Mouse (Mus musculus) limb, embryonic 12.5 days (tissue): Measurements from ENCODE around the gene Tmem238. TPM values are rescaled to one million over a fixed set of nuclear protein-coding genes. Genes with fewer than 3 reads are reported as not detected.

ENCODE experiments used
- ATAC-seq: fragments of 200-750 bp; cut with Nextera tagmentation; 2 replicates; pipeline ENCODE4 v1.8.0; 2017; ENCODE audit warnings: low read depth, moderate TSS enrichment; ENCODE audit not compliant: insufficient number of reproducible peaks, insufficient read depth, low FRiP score, low TSS enrichment
- H3K27ac ChIP-seq: fragments of 300-500 bp; sonication (generic); 2 replicates; pipeline ENCODE4 v1.5.1; 2016; ENCODE audit warnings: mild to moderate bottlenecking, moderate library complexity
- H3K27me3 ChIP-seq: fragments of 300-500 bp; sonication (generic); 2 replicates; pipeline ENCODE4 v1.6.1; 2016; ENCODE audit warnings: mild to moderate bottlenecking, moderate library complexity
- H3K36me3 ChIP-seq: fragments of 300-500 bp; sonication (generic); 2 replicates; pipeline ENCODE4 v1.6.1; 2016; ENCODE audit warnings: mild to moderate bottlenecking, moderate library complexity
- H3K4me1 ChIP-seq: fragments of 300-500 bp; sonication (generic); replicated peaks from 2 replicates; pipeline ENCODE4 v1.6.1; 2016
- H3K4me2 ChIP-seq: fragments of 300-500 bp; sonication (generic); 2 replicates; pipeline ENCODE4 v1.6.1; 2016; ENCODE audit warnings: mild to moderate bottlenecking, moderate library complexity
- H3K4me3 ChIP-seq: fragments of 300-500 bp; sonication (generic); replicated peaks from 2 replicates; pipeline ENCODE4 v1.5.1; 2016; ENCODE audit warnings: mild to moderate bottlenecking
- H3K9ac ChIP-seq: fragments of 300-500 bp; sonication (generic); replicated peaks from 2 replicates; pipeline ENCODE4 v1.6.1; 2016; ENCODE audit warnings: mild to moderate bottlenecking, moderate library complexity
- H3K9me3 ChIP-seq: fragments of 300-500 bp; sonication (generic); 2 replicates; pipeline ENCODE4 v1.6.1; 2016; ENCODE audit warnings: mild to moderate bottlenecking, moderate library complexity
- WGBS: fragments of 180-500 bp; shearing (Covaris S2); methylation state at CpG from one replicate; pipeline ENCODE4 v1.1.7; 2016; 5-methylcytosine and 5-hydroxymethylcytosine counted together
- polyA plus RNA-seq: library from polyadenylated mRNA; unstranded; fragments of >200 nt; fragmentation: Nextera tagmentation; extraction: Ambion mirVana; gene quantifications from 2 replicates; pipeline ENCODE4 v1.2.1, GENCODE M21; 2016

Gene Tmem238
- polyA plus RNA-seq, 1 experiment from 2014 or later = 6.8 TPM

GRCm38 (mm10) chr7:4764946-4765710 lies 24.3 kb downstream of the Tmem238 start:
- no peak for ATAC-seq
- WGBS = 19% methylated on average over 4 of the region's 4 CpGs
- no peak overlapping the region for H3K4me3 ChIP-seq

GRCm38 (mm10) chr7:4759670-4760069 lies 29.8 kb downstream of the Tmem238 start:
- Histone ChIP-seq H3K27me3 (no peaks in the 10 kb centered on the region), H3K4me1 (no peaks in the 10 kb centered on the region), H3K27ac (no peak overlapping the region), H3K9ac (no peak overlapping the region), H3K9me3 (0 out of 2 replicates have a peak, but pooled peaks cover 5% of the 10 kb centered on the region), H3K36me3 (no peaks in the 10 kb centered on the region), H3K4me3 (no peak overlapping the region), H3K4me2 (no peak overlapping the region)
- WGBS = 50% methylated on average over 1 of the region's 1 CpGs
- ATAC-seq = no peak

More at GRCm38 (mm10) chr7:4764946-4765710, 24.3 kb downstream of the Tmem238 start:
- Histone ChIP-seq H3K4me2 (peak overlapping the region; percentile 7; the same call in 1 of the 2 replicates), H3K4me1 (no peaks in the 10 kb centered on the region), H3K27ac (no peak overlapping the region), H3K27me3 (no peaks in the 10 kb centered on the region), H3K36me3 (no peaks in the 10 kb centered on the region), H3K9me3 (no peaks in the 10 kb centered on the region), H3K9ac (peak overlapping the region; percentile 14; the same call in 1 of the 2 replicates)

- H3K4me3 ChIP-seq = peak within 1 kb of the TSS; percentile 44
- no peaks in the 10 kb centered on the region for H3K27me3 ChIP-seq
- peak; percentile 93 for ATAC-seq
- WGBS = 5% methylated on average over 24 of the region's 24 CpGs
- peaks cover 12% of the 10 kb centered on the region for H3K4me1 ChIP-seq
- H3K9ac ChIP-seq = peak within 1 kb of the TSS; percentile 42
- peak within 1 kb of the TSS; percentile 87 for H3K27ac ChIP-seq
- H3K9me3 ChIP-seq = 0 out of 2 replicates have a peak, but pooled peaks cover 5% of the 10 kb centered on the region
- peaks cover 4% of the 10 kb centered on the region; the same call in 1 of the 2 replicates for H3K36me3 ChIP-seq
- peak within 1 kb of the TSS; percentile 61 for H3K4me2 ChIP-seq
These were observed 36.5 kb downstream of the Tmem238 start, which contains the start of gene Cox6b2 for GRCm38 (mm10) chr7:4752821-4753570. Cox6b2 (minus strand) TSS chr7:4753094.

GRCm38 (mm10) chr7:4751971-4752820 lies 37.3 kb downstream of the Tmem238 start:
- 2% methylated on average over 30 of the region's 30 CpGs for WGBS
- peak; percentile 63 for ATAC-seq
- Histone ChIP-seq H3K27ac (peak overlapping the region; percentile 87), H3K9me3 (0 out of 2 replicates have a peak, but pooled peaks cover 5% of the 10 kb centered on the region), H3K27me3 (no peaks in the 10 kb centered on the region), H3K4me2 (peak overlapping the region; percentile 61), H3K4me3 (peak overlapping the region; percentile 44), H3K36me3 (peaks cover 4% of the 10 kb centered on the region; the same call in 1 of the 2 replicates), H3K9ac (peak overlapping the region; percentile 42), H3K4me1 (peaks cover 12% of the 10 kb centered on the region)

GRCm38 (mm10) chr7:4749169-4749568 lies 40.3 kb downstream of the Tmem238 start:
- ATAC-seq = no peak
- H3K9ac ChIP-seq = no peak overlapping the region

GRCm38 (mm10) chr7:4748321-4748720 lies 41.1 kb downstream of the Tmem238 start:
- Histone ChIP-seq H3K9ac (no peak overlapping the region), H3K4me3 (no peak overlapping the region), H3K27me3 (no peaks in the 10 kb centered on the region), H3K4me1 (peaks cover 12% of the 10 kb centered on the region), H3K27ac (no peak overlapping the region), H3K9me3 (no peaks in the 10 kb centered on the region), H3K4me2 (no peak overlapping the region), H3K36me3 (peaks cover 40% of the 10 kb centered on the region)
- WGBS = 76% methylated on average over 4 of the region's 4 CpGs
- ATAC-seq = no peak

More at GRCm38 (mm10) chr7:4749169-4749568, 40.3 kb downstream of the Tmem238 start:
- Histone ChIP-seq H3K4me2 (no peak overlapping the region), H3K4me1 (peaks cover 12% of the 10 kb centered on the region), H3K27ac (no peak overlapping the region), H3K36me3 (peaks cover 31% of the 10 kb centered on the region), H3K4me3 (no peak overlapping the region), H3K9me3 (no peaks in the 10 kb centered on the region), H3K27me3 (no peaks in the 10 kb centered on the region)
- 89% methylated on average over 2 of the region's 2 CpGs for WGBS

- H3K27ac ChIP-seq = no peak overlapping the region
- H3K4me2 ChIP-seq = no peak overlapping the region
- no peak overlapping the region for H3K4me3 ChIP-seq
- H3K9me3 ChIP-seq = no peaks in the 10 kb centered on the region
- ATAC-seq = no peak
- H3K4me1 ChIP-seq = peaks cover 10% of the 10 kb centered on the region
- 66% methylated on average over 9 of the region's 9 CpGs for WGBS
- no peaks in the 10 kb centered on the region for H3K27me3 ChIP-seq
- H3K36me3 ChIP-seq = peaks cover 49% of the 10 kb centered on the region
- H3K9ac ChIP-seq = no peak overlapping the region
These were observed 42.1 kb downstream of the Tmem238 start for GRCm38 (mm10) chr7:4747156-4747899.

GRCm38 (mm10) chr7:4746326-4746980 lies 43.0 kb downstream of the Tmem238 start:
- H3K27me3 ChIP-seq = no peaks in the 10 kb centered on the region
- peaks cover 10% of the 10 kb centered on the region for H3K4me1 ChIP-seq
- H3K9ac ChIP-seq = no peak overlapping the region
- no peak for ATAC-seq
- 88% methylated on average over 22 of the region's 22 CpGs for WGBS
- no peak overlapping the region for H3K4me3 ChIP-seq
- no peak overlapping the region for H3K27ac ChIP-seq
- H3K36me3 ChIP-seq = peaks cover 55% of the 10 kb centered on the region
- H3K4me2 ChIP-seq = no peak overlapping the region
- no peaks in the 10 kb centered on the region for H3K9me3 ChIP-seq

- Histone ChIP-seq H3K27me3 (no peaks in the 10 kb centered on the region), H3K9me3 (no peaks in the 10 kb centered on the region), H3K4me2 (no peak overlapping the region), H3K27ac (no peak overlapping the region), H3K4me1 (peaks cover 16% of the 10 kb centered on the region), H3K9ac (no peak overlapping the region), H3K36me3 (peaks cover 55% of the 10 kb centered on the region), H3K4me3 (no peak overlapping the region)
- WGBS = 98% methylated on average over 6 of the region's 6 CpGs
- no peak for ATAC-seq
These were observed 44.6 kb downstream of the Tmem238 start for GRCm38 (mm10) chr7:4744886-4745285.

GRCm38 (mm10) chr7:4743354-4743753 lies 46.1 kb downstream of the Tmem238 start:
- WGBS = 61% methylated on average over 2 of the region's 2 CpGs
- Histone ChIP-seq H3K4me3 (no peak overlapping the region), H3K4me1 (peaks cover 21% of the 10 kb centered on the region), H3K9me3 (no peaks in the 10 kb centered on the region), H3K9ac (no peak overlapping the region), H3K27ac (no peak overlapping the region), H3K27me3 (no peaks in the 10 kb centered on the region), H3K36me3 (peaks cover 51% of the 10 kb centered on the region), H3K4me2 (no peak overlapping the region)
- no peak for ATAC-seq
